Mouse (Mus musculus) forebrain, postnatal 0 days (tissue): ENCODE results near the gene Tgif2lx1. TPM values are rescaled to one million over a fixed set of nuclear protein-coding genes. Genes with fewer than 3 reads are reported as not detected.
"Not testable (repeated sequence)": the region's sequence is repeated elsewhere in the genome, so short reads cannot be mapped to it uniquely, and the experiment has no call there.

Experiments used
- ATAC-seq: fragments of 200-750 bp; cut with Nextera tagmentation; 2 replicates; pipeline ENCODE4 v1.8.0; 2017; ENCODE audit warnings: mild to moderate bottlenecking, moderate library complexity
- DNase-seq: peaks from one replicate; pipeline ENCODE4 v3.0.0-alpha.2; 2015
- H3K27ac ChIP-seq: fragments of 300-500 bp; sonication (generic); 2 replicates; pipeline ENCODE4 v1.5.1; 2014; ENCODE audit warnings: low read depth, mild to moderate bottlenecking, antibody characterized with exemption, low read length, moderate library complexity, mixed read lengths
- H3K27me3 ChIP-seq: fragments of 300-500 bp; sonication (generic); 2 replicates; pipeline ENCODE4 v1.6.1; 2014; ENCODE audit warnings: mild to moderate bottlenecking, low read length, mixed read lengths; ENCODE audit not compliant: insufficient read depth
- H3K36me3 ChIP-seq: fragments of 300-500 bp; sonication (generic); 2 replicates; pipeline ENCODE4 v1.6.1; 2014; ENCODE audit warnings: mild to moderate bottlenecking, moderate library complexity; ENCODE audit not compliant: insufficient read depth
- H3K4me1 ChIP-seq: fragments of 300-500 bp; sonication (generic); 2 replicates; pipeline ENCODE4 v1.6.1; 2014; ENCODE audit warnings: antibody characterized with exemption; ENCODE audit not compliant: insufficient read depth
- H3K4me2 ChIP-seq: fragments of 300-500 bp; sonication (generic); 2 replicates; pipeline ENCODE4 v1.6.1; 2014; ENCODE audit warnings: low read depth, mild to moderate bottlenecking, moderate library complexity
- H3K4me3 ChIP-seq: fragments of 300-500 bp; sonication (generic); 2 replicates; pipeline ENCODE4 v1.5.1; 2014; ENCODE audit warnings: low read depth, low read length, mixed read lengths
- H3K9ac ChIP-seq: fragments of 300-500 bp; sonication (generic); 2 replicates; pipeline ENCODE4 v1.6.1; 2014; ENCODE audit warnings: mild to moderate bottlenecking
- H3K9me3 ChIP-seq: fragments of 300-500 bp; sonication (generic); 2 replicates; pipeline ENCODE4 v1.6.1; 2016; ENCODE audit warnings: low read length
- WGBS: fragments of 180-500 bp; shearing (Covaris S2); extraction: QIAGEN DNeasy Blood & Tissue Kit; methylation state at CpG from one replicate; pipeline ENCODE4 v1.1.7; 2014; 5-methylcytosine and 5-hydroxymethylcytosine counted together
- polyA plus RNA-seq: library from polyadenylated mRNA; unstranded; fragments of >200 nt; fragmentation: Nextera tagmentation; extraction: Ambion mirVana; gene quantifications from 2 replicates; pipeline ENCODE4 v1.2.1, GENCODE M21; 2015
- total RNA-seq: library from RNA; depleted of rRNA; stranded (reverse); fragments of >200 nt; gene quantifications from 2 replicates; pipeline ENCODE4 v1.2.3, GENCODE M21; 2014; rRNA removed

Tgif2lx1 gene
- total RNA-seq: not detected in 2 replicates
- not detected in 2 replicates for polyA plus RNA-seq

DNA sequence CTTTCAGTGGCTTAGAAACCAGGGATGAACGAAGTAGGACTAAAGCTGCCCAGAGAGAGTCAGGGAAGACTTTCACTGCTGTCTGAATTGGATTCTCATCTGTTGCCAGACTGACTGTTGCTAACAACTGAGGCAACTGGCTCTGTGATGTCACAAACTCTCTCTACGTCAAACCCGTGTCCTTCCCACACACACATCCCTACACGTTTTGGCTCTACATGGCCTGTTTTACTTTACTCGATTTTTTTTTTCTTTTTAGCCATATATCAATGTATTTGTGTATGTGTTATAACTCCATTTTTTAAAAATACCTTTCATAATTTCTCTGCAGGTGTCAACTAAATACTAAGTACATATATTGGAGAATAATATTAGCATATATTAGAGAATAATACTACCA is at the start of gene Tgif2lx1:
TSS of gene Tgif2lx1 (minus strand) at position 101 of the 400 bp plus-strand sequence.
- not testable (repeated sequence) for H3K4me1 ChIP-seq, H3K27ac ChIP-seq, ATAC-seq

More for the DNA sequence above, at the start of gene Tgif2lx1:
- H3K27me3 ChIP-seq, DNase-seq, H3K4me3 ChIP-seq, H3K4me2 ChIP-seq, H3K9me3 ChIP-seq, H3K36me3 ChIP-seq, H3K9ac ChIP-seq: not testable (repeated sequence)
- WGBS: no CpG with 5 or more reads among the region's 5 CpGs

Other genes starting within 250 kb of the Tgif2lx1 start
- gene Tgif2lx2, start 53.5 kb downstream of the Tgif2lx1 start, total RNA-seq: not detected in 2 replicates
- gene Tgif2lx2, start 53.5 kb downstream of the Tgif2lx1 start, polyA plus RNA-seq: not detected in 2 replicates